Mouse (Mus musculus): ENCODE measurements around the gene AW011738.

Gene AW011738

DNA sequence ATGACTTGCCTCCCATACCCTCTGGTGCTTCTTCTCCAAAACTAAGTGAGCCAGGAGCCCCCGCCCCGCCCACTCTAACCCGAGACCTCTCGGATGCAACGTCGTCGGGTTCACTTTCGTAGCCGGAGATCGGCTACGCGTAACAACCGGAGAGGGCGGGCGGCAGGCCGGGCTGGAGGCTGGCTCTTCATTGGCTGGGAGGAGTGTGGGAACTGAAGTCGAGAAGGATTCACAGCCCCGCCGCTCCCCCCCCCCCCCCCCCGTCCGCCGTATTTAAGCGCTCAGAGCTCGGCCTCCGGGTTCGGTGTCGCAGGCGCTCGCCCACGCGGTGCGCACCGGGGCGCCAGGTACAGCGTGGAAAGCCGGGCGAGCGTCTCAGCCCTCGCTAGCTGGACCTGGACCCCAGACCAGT lies at the start of gene AW011738:
Gene AW011738 (plus strand): TSS at position 304 of the 412 bp plus-strand sequence.
- in situ Hi-C loops (cut with MboI) = no loop called here

DNA sequence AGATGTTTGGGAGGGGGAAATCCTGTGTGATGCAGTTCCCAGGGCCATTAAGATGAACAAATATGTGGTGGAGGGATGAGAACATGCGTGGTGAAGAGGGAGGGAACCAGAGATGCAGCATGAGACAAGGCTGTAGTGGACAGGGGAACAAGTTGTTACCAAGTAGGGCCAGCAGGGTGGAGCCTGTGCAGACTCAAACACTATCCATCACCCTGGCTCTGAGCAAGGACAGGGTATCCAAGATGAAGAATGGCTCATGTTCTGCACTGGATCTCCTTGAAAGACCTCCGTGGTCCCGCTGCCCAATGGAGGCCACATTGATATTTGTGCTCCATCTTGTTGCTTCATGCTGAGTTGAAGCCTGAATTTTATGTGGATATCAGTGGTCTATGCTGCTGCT lies 48.3 kb upstream of the AW011738 start:
- in situ Hi-C loops (cut with MboI) = no loop called here

DNA sequence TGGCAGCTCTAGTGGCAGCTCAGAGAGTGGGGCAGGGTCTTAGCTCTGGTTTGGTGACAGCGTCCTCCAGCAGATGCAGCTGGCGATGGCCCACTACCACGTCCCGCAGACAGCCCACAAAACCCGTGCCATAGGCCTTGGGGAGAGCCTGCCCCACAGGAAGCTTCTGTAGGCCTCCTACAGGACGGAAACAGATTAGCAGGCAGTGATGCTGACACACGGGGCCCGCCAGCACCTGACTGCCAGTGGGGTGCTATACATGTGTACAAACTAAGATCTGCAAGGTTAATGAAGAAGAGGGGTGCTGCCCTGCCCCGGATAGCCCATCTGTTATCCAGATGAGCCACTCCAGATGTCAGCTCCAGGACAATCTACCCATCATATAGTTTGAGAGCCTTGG lies 36.6 kb upstream of the AW011738 start:
- in situ Hi-C loops (cut with MboI) = no loop called here

DNA sequence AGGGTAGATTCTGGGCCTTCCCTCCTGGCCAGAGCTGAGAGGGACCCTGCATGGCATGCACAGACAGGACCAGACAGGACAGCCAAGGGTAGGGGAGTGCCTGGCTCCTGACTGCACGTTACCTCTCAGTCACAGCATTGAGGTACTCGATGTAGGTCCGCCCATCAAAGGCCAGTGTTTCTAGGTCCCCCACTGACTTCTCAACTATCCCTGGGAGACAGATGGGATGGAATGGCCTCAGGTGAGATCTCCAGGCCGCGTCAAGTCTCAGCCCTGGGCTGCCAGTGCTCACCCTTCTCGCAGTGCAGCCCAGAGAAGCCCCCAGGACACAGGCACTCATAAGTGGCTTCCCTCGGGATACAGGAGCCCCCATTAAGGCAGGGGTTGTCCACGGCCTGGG lies 34.5 kb upstream of the AW011738 start:
- in situ Hi-C loops (cut with MboI) = no loop called here

DNA sequence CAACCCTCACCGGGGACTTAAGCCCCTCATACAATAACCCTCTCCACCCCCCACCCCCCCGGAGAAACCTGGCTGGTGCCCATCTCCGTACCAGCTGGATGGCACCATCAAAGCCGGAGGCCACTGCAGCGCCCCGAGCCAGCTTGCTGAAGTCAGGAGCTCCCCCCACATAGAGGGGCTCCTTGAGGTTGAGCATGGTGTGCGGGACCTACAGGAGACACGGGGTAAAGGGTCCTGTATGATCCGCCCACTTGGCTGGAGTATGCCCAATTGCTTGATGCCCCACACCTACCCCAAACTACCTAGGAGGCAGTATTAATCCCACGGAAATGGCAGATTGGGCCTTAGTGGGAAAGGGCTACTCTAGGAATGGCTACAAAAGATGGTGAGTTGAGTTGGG lies 34.0 kb upstream of the AW011738 start:
- in situ Hi-C loops (cut with MboI) = no loop called here

DNA sequence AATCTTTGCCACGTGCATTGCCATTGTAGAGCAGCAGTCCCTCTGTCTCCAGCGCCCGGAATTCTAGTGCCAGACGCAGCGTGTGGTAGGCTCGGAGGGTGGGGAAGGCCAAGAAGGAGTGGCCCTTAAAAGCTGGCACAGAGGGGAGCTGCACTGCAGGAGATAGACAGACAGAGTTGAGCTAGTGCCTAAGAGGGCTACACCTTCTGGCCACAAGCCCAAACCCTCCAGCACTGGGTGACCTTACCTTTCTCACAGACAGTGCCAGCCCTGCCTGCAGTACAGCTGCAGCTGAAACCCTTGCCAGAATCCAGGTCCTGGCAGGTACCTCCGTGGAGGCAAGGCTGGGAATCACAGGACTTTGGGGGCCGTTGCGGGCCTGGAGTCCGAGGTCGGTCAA lies 31.3 kb upstream of the AW011738 start:
- in situ Hi-C loops (cut with MboI) = no loop called here

DNA sequence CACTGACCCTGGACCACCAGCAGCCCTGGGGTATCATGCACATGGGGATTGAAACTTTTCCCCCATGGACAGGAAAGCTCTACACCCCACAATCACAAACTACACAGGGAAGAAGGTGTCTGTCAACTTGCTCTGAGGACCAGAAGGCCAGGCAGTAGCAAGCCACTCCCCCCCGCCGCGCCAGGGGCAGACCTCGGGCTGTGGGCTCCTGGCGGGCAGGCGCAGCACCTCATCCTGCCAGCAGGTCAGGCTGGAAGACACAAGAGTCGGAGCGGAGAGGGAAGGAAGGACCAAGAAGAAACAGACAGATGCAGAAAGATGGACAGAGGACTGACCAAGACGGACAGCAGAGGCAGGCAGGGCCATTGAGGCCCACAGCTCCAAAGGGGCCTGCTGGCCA lies 25.5 kb upstream of the AW011738 start:
- in situ Hi-C loops (cut with MboI) = no loop called here

DNA sequence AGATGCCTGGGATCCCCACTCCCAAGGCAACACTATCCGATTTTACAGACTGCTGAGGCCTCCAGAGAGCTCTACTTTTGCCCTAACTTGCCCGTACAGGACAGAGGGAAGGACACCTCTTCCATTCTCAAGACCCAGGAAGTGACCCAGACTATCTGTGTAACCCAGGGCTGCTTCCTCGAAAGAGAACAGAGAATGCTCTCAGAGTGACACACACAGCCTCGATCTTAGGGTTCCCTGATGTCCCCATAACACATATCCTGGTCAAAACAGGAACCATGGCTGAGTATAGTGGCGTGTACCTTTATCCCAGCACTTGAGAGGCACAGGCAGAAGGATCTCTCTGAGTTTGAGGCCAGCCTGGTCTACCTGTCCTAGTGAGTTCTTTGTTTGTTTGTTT lies 19.4 kb upstream of the AW011738 start:
- in situ Hi-C loops (cut with MboI) = no loop called here

DNA sequence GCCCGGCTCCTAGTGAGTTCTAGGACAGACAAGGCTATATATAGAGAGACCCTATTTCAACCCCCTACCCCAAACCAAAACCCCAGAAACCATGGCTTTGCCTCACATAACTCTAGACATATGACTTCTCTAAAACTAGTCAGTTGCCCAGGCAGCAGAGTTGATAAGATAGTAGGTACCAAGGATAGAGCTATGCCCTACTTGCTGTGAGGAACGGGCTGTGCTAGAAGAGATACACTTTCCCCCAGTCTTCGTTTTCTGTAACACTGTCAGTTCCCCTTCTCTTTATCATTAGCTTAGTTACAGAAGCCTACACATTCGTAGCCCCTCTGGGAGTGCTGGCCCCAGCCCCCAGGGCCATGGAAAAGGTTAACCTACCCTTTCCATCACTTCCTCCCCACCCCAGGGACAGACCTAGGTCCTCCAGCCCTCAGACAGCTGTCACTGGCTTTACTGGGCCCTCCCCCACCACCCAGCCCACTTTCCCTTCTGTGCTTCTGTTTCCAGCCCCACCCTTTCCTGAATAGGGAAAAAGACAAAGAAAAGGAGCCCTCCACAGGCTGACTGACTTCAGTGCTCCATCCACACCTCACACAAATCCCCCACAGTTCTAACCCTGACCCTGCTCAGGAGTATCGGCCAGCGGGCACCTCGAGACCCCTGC lies 18.7 kb upstream of the AW011738 start:
- in situ Hi-C loops (cut with MboI) = no loop called here

DNA sequence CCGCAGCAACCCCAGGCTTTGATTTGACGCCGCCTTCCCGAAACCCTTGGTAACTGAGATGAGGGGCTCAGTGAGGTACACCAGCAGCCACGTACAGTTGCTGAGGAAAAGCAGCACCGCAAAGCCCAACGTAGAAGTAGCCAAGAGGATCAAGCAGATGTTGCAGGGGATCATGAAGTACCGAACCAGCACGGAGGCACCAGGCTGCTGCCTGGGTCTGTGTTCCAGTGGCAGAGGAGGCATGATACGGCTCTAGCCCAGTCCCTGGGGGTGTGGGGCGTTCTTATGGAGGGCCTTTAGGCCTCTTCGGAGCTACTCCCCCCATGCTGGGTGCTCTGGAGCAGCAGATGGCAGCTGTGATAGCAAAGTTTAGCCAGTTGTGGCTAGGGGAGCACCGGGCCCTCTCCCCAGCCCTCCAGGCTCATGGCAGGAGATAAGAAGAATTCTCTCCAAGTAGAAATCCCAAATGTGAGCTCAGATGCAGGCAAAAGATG lies 17.6 kb upstream of the AW011738 start:
- in situ Hi-C loops (cut with MboI) = no loop called here

DNA sequence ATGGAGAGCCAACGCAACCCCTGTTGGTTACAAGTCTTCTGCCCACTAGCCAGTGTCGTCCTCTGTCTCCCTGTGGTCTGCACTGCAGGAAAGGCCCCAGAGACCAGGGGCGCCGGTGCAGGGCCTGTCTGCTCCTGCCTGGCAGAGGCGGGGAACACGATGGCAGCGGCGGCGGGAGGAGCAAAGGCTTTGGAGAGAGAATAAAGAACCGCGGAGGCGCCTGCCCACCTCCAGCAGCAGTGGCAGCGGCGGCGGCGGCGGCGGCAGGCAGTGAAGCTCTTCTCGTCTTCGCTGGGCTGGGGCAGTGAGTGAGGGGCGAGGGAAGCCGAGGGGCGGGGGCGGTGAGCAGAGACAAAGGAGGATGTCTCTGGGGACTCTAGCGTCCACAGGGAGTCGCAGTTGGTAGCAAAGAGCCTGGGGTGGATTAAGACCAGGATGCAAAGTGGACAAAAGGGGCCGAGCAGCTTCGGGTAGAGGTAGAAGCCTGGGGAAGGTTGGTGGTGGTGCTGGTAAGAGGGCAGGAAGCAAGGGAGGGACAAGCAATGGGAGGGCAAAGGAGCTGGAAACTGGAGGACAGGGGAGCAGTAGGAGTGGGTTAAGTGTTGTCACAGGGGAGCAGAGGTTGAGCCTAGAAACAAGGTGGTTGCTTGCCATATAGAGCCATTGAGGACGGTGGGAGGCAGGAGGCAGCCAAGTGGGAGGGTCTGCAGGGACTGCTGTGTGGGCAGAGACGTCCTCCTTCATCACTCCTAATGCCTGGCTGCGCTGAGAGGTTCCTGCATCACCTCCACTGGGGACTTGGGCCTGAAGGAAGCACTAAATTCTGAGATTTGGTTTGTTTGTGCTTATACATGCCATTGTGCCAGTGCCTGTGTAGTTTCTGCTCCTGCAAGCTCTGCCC lies 16.9 kb upstream of the AW011738 start:
- in situ Hi-C loops (cut with MboI) = no loop called here

DNA sequence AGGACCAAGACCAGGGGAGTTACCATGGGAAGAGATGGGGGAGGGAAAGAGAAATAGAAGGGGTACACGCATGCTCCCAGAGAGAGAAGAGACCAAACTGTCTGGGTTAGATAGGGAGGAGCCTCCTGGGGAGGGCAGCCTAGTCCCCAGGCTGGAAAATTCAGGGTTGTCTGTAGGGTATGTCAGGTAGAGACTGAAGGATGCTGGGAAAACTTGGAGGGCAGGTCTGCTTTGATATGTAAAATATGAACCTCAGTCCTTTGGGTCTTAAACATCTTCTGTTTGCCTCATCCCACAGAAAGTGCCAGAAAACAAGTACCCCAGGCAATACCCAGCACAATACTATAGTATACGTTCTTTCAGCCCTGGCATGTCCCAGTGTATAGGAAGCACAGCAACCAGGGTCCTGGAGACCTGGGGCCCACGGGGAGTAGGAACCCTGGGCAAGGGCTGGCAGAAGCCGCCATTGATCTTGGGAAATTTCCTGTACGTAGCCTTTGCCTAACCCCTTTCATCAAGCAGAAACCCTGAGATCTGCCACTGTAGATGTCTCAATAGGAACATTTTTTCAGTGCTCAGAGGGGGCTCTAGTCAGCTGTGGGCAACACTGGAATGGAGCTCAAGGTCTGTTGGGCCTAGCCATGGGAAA lies 14.8 kb upstream of the AW011738 start:
- in situ Hi-C loops (cut with MboI) = no loop called here

DNA sequence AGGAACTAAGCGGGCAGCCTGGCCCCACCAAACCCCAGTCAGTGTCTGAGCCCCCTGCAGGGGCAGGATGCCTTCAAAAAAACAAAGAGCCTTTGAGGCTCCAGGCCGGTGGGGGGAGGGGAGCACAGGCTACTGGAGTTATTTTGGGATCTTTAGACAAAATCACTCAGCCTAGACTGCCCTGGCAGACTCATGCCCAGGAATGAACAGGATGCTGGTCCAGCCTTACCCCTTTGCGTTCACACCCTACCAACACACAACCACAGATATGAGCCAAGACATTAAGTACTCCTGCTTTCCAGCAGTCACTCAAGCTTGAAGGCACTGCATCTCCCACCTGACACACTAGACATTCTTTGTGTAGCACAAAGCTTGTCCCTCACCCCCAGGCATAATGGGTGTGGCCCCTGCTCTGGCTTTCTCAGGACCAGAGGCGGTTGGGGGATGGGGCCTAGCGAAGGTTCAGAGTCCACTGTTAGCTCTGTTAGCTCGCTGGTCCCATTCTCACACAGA lies 14.2 kb upstream of the AW011738 start:
- in situ Hi-C loops (cut with MboI) = no loop called here

DNA sequence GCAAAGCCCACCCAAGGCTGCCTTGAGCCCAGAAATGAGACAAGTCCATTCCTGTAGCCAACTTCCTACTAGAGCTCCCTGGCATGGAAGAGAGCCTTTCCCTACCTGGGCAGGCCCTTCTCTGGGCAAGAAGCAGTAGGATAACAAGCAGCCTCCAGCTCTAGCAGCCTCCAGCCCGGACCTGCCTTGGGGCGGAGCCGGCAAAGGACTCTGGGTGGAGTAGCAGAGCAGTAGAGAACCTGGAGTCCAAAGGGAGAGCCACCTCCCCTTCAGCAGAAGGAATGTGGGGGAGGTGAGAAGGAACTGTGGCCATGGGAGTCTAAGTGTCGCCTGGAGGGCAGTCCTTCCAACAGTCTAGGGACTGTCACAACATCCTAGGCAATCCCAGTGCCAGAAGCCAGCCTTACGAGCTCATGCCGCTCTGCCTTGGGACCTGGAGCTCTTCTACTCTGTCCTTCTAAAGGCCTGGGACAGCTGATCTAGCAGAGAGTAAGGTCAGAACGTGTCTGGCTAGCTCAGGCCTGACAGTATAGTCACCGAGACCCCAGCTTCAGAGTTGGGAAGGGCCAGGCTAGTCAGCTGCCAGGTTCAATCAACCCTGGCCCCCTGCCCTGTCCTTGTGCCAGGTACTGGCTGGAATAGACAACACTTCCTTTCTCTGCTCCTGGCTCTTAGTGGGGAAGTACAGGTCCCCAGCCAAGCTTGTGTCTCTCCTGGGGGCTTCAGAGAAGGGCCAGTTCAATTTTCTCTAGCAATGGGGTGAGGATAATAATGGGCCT lies 10.5 kb upstream of the AW011738 start:
- in situ Hi-C loops (cut with MboI) = loop anchor here (10.0 kb wide), 1 partner anchor 78 kb away; no protein-coding TSS in a partner anchor

DNA sequence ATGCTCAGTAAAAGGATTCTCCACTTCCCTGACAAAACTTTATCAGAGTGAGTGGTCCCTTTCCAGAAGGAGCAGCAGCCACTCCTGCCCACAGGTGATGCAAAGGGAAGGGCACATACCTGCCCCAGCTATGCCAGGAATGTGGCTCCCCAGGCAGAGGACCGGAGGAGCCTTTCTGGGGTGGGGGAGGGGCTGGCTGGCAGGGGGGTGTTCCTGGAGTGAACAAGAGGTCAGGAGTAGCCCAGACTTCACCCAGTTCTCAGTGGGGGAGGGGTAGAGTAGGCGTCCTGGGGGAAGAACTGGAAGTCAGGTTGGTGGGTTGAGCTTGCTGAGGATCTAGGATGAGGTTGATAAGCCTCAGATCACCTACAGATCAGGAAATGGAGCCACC lies 9.9 kb upstream of the AW011738 start:
- in situ Hi-C loops (cut with MboI) = loop anchor here (10.0 kb wide), 1 partner anchor 78 kb away; no protein-coding TSS in a partner anchor

DNA sequence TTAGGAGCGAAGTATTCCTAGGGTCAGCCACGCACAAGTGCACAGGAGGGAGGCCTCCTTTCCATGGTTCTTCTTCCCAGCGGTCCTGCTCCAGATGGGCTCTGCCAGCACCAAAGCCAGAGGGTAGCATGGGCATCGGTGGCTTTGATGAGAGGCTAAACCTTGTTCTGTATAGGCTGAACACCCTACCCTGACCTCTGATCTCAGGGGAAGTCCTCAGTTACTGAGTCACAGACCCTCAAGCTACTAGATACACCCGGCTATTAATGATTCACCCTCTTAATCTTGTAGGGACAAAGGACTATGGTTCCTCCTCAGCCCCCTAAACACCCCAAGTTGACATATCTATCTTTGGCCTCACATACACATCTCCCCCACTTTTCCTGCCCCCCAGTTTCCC lies 9.2 kb upstream of the AW011738 start:
- in situ Hi-C loops (cut with MboI) = loop anchor here (10.0 kb wide), 1 partner anchor 79 kb away; no protein-coding TSS in a partner anchor

DNA sequence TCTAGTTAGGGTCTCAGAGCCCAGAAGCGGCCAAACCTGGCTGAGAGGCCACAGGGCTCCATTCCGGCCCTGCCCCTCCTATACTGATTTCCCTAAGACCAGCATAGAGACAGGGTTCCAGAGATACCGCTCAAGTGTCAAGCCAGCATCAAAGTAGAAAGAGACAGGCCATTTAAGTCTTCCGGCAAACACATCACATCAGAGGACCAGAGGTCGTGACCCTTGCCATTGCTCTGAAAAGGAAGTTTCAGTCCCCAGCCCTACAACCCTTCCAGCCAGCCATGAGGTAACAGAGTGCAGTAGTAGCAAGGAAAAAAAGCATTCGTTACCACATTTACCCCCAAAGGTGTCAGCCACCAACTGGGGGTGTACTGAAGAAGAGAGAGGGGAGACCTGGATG lies 8.8 kb upstream of the AW011738 start:
- in situ Hi-C loops (cut with MboI) = loop anchor here (10.0 kb wide), 1 partner anchor 80 kb away; no protein-coding TSS in a partner anchor

DNA sequence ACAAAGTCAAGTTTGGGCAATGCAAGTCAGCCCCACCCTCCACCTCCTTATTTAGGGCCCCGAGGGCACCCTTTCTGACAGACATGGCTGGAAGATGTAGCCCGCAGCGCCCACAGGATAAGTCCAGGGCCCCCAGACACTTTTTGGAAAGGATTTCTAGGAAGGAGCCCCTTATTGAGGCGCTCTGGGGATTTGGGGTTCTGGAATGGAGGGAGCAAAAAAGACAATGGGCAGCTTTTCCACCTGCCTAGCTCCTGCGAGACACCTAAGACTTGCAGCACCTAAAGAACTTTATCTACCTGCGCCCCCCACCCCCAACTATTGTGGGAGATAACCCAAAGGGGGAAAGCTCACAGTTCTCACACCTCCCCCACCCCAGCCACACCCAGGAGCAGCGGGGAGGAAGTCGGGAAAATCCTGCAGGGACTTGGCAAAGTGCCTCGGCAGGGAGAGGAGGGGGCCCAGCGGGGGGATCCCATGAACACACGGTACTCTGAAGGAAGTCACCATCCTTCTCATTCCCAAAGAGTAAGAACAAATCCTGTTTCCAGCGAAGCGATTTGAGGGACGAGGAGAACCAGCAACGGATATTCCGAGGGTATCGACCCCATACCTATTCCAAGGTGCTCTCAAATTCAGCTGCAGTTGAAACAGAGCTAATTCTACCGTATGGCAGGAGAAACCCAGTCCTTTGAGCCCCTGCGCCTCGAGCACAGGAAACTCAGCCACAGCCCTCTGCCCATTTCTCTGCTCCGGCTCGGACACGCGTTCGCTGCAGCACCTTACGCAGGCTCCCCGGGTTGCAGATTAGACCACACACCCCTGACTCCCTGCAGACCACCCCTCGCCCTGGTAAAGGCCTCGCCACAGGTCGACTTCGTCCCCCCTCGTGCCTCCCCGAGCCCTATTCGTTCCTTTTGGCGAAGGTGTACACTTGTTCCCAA lies 6.9 kb upstream of the AW011738 start:
- in situ Hi-C loops (cut with MboI) = loop anchor here (10.0 kb wide), 1 partner anchor 81 kb away; no protein-coding TSS in a partner anchor

DNA sequence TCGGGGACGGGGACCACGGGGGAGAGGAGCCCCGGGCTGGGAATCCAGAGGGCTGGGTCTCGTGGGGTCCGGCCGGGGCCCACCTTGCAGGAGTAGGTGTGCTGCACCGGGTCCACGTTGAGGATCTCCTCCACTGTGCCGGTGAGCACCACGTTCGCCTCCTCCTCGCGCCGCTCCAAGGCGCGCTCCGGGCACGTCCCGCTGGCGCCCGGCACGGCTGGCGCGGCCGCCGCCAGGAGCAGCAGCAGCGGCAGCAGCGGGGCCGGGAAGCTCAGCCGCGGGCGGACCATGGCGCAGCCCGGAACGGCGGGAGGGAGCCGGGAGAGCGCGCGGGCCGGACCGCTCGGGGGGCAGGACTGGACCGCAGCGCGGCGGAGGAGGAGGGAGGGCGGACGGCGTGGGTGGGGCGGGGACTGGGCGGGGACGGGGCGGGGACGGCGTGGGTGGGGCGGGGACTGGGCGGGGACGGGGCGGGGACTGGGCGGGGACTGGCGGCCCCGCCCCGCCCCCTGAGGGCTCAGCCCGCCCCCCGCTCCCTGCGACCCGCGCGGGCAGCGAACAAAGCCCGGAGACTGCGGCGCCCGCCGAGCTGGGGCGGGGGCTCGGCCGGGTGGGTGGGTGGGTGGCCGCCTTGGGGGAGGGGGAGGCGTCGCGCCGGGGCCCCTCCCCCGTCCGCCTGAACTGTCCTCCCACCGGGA lies 5.8 kb upstream of the AW011738 start, which contains the start of gene Agrn:
Gene Agrn (minus strand): TSS at position 358 of the 698 bp plus-strand sequence.
- in situ Hi-C loops (cut with MboI) = loop anchor here (10.0 kb wide), 1 partner anchor 82 kb away; no protein-coding TSS in a partner anchor
